Mouse (Mus musculus): ENCODE measurements around the gene Myh3. TPM values are rescaled to one million over a fixed set of nuclear protein-coding genes. Genes with fewer than 3 reads are reported as not detected.

The Myh3 gene
- polyA plus RNA-seq, 1 experiment from 2014 or later = 40.3 TPM

- Histone ChIP-seq H3K9me3 (replicated peaks; ENCODE audit: control insufficient read depth, low read length) (no peaks in the 10 kb centered on the region), H3K27ac (ENCODE audit: low read length) (peak overlapping the region; percentile 8; the same call in 1 of the 2 replicates), H3K4me3 (replicated peaks; ENCODE audit: low read length) (no peak overlapping the region), H3K4me2 (ENCODE audit: low read depth, low read length) (no peak overlapping the region), H3K36me3 (ENCODE audit: control insufficient read depth, insufficient read depth, low read length) (peaks cover 15% of the 10 kb centered on the region), H3K9ac (ENCODE audit: low read length) (no peak overlapping the region), H3K4me1 (ENCODE audit: control insufficient read depth, insufficient read depth, low read length) (no peaks in the 10 kb centered on the region), H3K27me3 (ENCODE audit: control insufficient read depth, insufficient read depth, low read length) (no peaks in the 10 kb centered on the region)
- ATAC-seq (ENCODE audit: insufficient read depth, low FRiP score) = peak; percentile 74; the same call in 1 of the 2 replicates
- 40% methylated on average over 6 of the region's 6 CpGs for WGBS
Measured at GRCm38 (mm10) chr11:67044959-67045358, 33.1 kb upstream of the Myh3 start.

- 82% methylated on average over 5 of the region's 5 CpGs for WGBS
- no peaks in the 10 kb centered on the region for H3K9me3 ChIP-seq (replicated peaks; ENCODE audit: control insufficient read depth, low read length)
Measured at GRCm38 (mm10) chr11:67047199-67047598, 30.9 kb upstream of the Myh3 start.

DNA sequence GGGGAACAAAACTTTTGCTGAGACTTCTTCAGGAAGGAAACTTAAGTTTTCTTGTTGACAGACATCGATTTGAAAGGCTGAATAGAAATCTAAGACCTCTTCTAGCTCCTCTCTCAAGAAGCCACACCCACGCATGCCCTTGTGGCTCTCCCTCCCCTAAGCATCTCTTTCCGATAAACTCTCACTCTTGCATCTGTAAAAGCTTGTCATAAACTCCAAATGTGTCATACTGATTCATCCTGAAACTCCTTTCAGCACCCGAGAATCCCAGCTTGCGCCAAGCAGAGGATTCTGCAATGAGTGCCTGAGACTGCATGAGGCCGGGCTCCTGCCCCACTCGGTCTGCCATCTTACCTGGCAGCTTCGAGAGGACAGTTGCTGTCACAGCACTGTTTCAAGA, 29.6 kb upstream of the Myh3 start:
- Histone ChIP-seq H3K4me1 (ENCODE audit: control insufficient read depth, insufficient read depth, low read length) (peaks cover 9% of the 10 kb centered on the region), H3K9me3 (replicated peaks; ENCODE audit: control insufficient read depth, low read length) (no peaks in the 10 kb centered on the region), H3K27me3 (ENCODE audit: control insufficient read depth, insufficient read depth, low read length) (no peaks in the 10 kb centered on the region), H3K27ac (ENCODE audit: low read length) (no peak overlapping the region), H3K9ac (ENCODE audit: low read length) (no peak overlapping the region), H3K36me3 (ENCODE audit: control insufficient read depth, insufficient read depth, low read length) (no peaks in the 10 kb centered on the region), H3K4me3 (replicated peaks; ENCODE audit: low read length) (no peak overlapping the region), H3K4me2 (ENCODE audit: low read depth, low read length) (no peak overlapping the region)
- WGBS = 82% methylated on average over 8 of the region's 8 CpGs
- no peak for ATAC-seq (ENCODE audit: insufficient read depth, low FRiP score)

More at GRCm38 (mm10) chr11:67047199-67047598, 30.9 kb upstream of the Myh3 start:
- H3K4me1 ChIP-seq (ENCODE audit: control insufficient read depth, insufficient read depth, low read length) = peaks cover 4% of the 10 kb centered on the region; the same call in 1 of the 2 replicates
- H3K36me3 ChIP-seq (ENCODE audit: control insufficient read depth, insufficient read depth, low read length) = no peaks in the 10 kb centered on the region
- no peak overlapping the region for H3K4me3 ChIP-seq (replicated peaks; ENCODE audit: low read length)
- H3K27ac ChIP-seq (ENCODE audit: low read length) = no peak overlapping the region
- no peak overlapping the region for H3K4me2 ChIP-seq (ENCODE audit: low read depth, low read length)
- H3K9ac ChIP-seq (ENCODE audit: low read length) = no peak overlapping the region
- no peak for ATAC-seq (ENCODE audit: insufficient read depth, low FRiP score)
- no peaks in the 10 kb centered on the region for H3K27me3 ChIP-seq (ENCODE audit: control insufficient read depth, insufficient read depth, low read length)

DNA sequence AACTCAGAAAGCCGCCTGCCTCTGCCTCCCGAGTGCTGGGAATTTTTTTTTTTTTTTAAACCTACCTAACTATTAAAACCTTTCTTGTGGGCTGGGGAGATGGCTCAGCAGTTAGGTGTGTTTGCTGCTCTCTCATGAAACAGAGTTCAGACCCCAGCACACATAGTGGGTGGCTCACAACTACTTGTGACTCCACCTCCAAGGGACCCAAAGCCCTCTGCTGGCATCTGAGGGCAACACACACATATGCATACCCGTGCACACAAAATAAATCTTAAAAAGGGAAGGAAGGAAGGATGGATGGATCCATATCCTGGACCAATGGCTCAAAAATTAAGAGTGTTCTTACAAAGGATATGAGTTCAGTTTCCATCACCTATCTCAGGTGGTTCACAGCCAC, 28.8 kb upstream of the Myh3 start:
- Histone ChIP-seq H3K4me2 (ENCODE audit: low read depth, low read length) (no peak overlapping the region), H3K4me3 (replicated peaks; ENCODE audit: low read length) (no peak overlapping the region), H3K9ac (ENCODE audit: low read length) (no peak overlapping the region), H3K27ac (ENCODE audit: low read length) (no peak overlapping the region), H3K27me3 (ENCODE audit: control insufficient read depth, insufficient read depth, low read length) (no peaks in the 10 kb centered on the region), H3K4me1 (ENCODE audit: control insufficient read depth, insufficient read depth, low read length) (peaks cover 13% of the 10 kb centered on the region), H3K36me3 (ENCODE audit: control insufficient read depth, insufficient read depth, low read length) (no peaks in the 10 kb centered on the region), H3K9me3 (replicated peaks; ENCODE audit: control insufficient read depth, low read length) (no peaks in the 10 kb centered on the region)
- WGBS = 90% methylated on average over 3 of the region's 3 CpGs
- no peak for ATAC-seq (ENCODE audit: insufficient read depth, low FRiP score)

GRCm38 (mm10) chr11:67051676-67052320, 26.3 kb upstream of the Myh3 start:
- H3K36me3 ChIP-seq (ENCODE audit: control insufficient read depth, insufficient read depth, low read length) = no peaks in the 10 kb centered on the region; the same call in 1 of the 2 replicates
- peaks cover 13% of the 10 kb centered on the region for H3K4me1 ChIP-seq (ENCODE audit: control insufficient read depth, insufficient read depth, low read length)
- H3K9me3 ChIP-seq (replicated peaks; ENCODE audit: control insufficient read depth, low read length) = no peaks in the 10 kb centered on the region
- peak overlapping the region; percentile 95 for H3K4me3 ChIP-seq (replicated peaks; ENCODE audit: low read length)
- peak overlapping the region; percentile 58 for H3K4me2 ChIP-seq (ENCODE audit: low read depth, low read length)
- peak overlapping the region; percentile 91 for H3K9ac ChIP-seq (ENCODE audit: low read length)
- 8% methylated on average over 16 of the region's 16 CpGs for WGBS
- H3K27ac ChIP-seq (ENCODE audit: low read length) = peak overlapping the region; percentile 86
- H3K27me3 ChIP-seq (ENCODE audit: control insufficient read depth, insufficient read depth, low read length) = no peaks in the 10 kb centered on the region
- ATAC-seq (ENCODE audit: insufficient read depth, low FRiP score) = no peak; the same call in 1 of the 2 replicates

DNA sequence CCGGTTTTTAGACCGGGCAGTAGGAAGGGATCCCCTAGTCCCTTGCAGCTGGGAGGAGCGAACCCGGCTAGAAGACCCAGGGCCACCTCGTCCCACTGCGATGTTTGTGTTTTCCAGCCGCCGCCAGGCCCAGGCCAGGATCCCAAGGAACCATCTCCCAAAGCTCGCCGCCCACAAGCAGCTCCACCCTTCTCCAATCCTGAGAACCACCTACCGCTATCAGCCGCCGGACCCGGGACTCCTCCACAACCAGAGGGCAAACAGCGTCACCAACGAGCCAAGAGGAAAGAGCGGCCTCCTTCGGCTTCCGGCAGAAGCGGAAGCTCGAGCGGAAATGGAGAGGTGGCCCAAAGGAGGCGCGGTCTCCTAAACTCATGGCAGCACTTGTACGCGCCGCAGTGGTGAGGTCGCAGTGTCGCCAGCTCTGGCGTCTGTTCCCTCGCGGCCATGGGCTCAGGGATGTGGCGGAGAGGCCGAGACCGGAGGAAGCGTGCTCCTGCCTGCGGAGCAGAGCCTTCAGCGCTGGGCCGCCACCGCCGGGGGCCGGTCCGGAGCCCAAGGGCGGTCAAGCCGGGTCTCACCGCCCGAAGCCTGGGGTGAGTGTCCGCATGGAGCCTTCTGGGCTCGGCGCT, 25.7 kb upstream of the Myh3 start, which contains the start of the genes Adprm and Sco1:
Gene Adprm, minus strand, starts transcription at position 274 of the 632 bp plus-strand sequence.
Gene Sco1, plus strand, starts transcription at position 350 of the 632 bp plus-strand sequence.
- Histone ChIP-seq H3K4me3 (replicated peaks; ENCODE audit: low read length) (peak within 1 kb of the TSS; percentile 95), H3K4me1 (ENCODE audit: control insufficient read depth, insufficient read depth, low read length) (peaks cover 13% of the 10 kb centered on the region), H3K9me3 (replicated peaks; ENCODE audit: control insufficient read depth, low read length) (no peaks in the 10 kb centered on the region), H3K4me2 (ENCODE audit: low read depth, low read length) (peak within 1 kb of the TSS; percentile 58), H3K27me3 (ENCODE audit: control insufficient read depth, insufficient read depth, low read length) (no peaks in the 10 kb centered on the region), H3K27ac (ENCODE audit: low read length) (peak within 1 kb of the TSS; percentile 86), H3K9ac (ENCODE audit: low read length) (peak within 1 kb of the TSS; percentile 91), H3K36me3 (ENCODE audit: control insufficient read depth, insufficient read depth, low read length) (no peaks in the 10 kb centered on the region; the same call in 1 of the 2 replicates)
- WGBS = under 1% methylated on average over 50 of the region's 50 CpGs
- peak; percentile 94 for ATAC-seq (ENCODE audit: insufficient read depth, low FRiP score)

- H3K4me3 ChIP-seq (replicated peaks; ENCODE audit: low read length) = no peak overlapping the region
- H3K9ac ChIP-seq (ENCODE audit: low read length) = no peak overlapping the region
- no peak for ATAC-seq (ENCODE audit: insufficient read depth, low FRiP score)
- no peaks in the 10 kb centered on the region; the same call in 1 of the 2 replicates for H3K36me3 ChIP-seq (ENCODE audit: control insufficient read depth, insufficient read depth, low read length)
- H3K4me2 ChIP-seq (ENCODE audit: low read depth, low read length) = no peak overlapping the region
- no peaks in the 10 kb centered on the region for H3K27me3 ChIP-seq (ENCODE audit: control insufficient read depth, insufficient read depth, low read length)
- no peaks in the 10 kb centered on the region for H3K9me3 ChIP-seq (replicated peaks; ENCODE audit: control insufficient read depth, low read length)
- 87% methylated on average over 8 of the region's 8 CpGs for WGBS
- H3K27ac ChIP-seq (ENCODE audit: low read length) = no peak overlapping the region
- peaks cover 13% of the 10 kb centered on the region for H3K4me1 ChIP-seq (ENCODE audit: control insufficient read depth, insufficient read depth, low read length)
Measured at GRCm38 (mm10) chr11:67054754-67055365, 23.2 kb upstream of the Myh3 start.

DNA sequence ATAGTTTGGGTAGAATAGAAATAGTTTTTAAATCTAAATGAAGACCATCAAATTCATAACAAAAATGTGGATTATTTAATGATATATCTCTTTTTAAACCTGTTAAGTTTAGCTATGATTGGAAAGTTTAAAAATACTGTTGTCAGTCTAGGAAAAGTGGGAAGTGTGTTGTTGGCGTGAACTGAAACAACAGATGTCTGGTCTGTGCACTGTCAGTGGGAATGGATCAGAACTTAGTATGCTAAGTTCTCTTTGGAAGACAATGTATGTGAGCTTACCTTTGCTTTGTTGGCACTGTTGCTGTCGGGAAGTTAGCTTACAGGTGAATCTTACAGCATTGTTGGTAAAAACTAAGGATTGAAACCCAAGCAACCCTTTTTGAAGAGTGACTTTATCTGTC, 16.8 kb upstream of the Myh3 start:
- Histone ChIP-seq H3K9ac (ENCODE audit: low read length) (no peak overlapping the region), H3K9me3 (replicated peaks; ENCODE audit: control insufficient read depth, low read length) (no peaks in the 10 kb centered on the region), H3K4me1 (ENCODE audit: control insufficient read depth, insufficient read depth, low read length) (no peaks in the 10 kb centered on the region), H3K27ac (ENCODE audit: low read length) (no peak overlapping the region), H3K36me3 (ENCODE audit: control insufficient read depth, insufficient read depth, low read length) (peaks cover 21% of the 10 kb centered on the region), H3K4me2 (ENCODE audit: low read depth, low read length) (no peak overlapping the region), H3K27me3 (ENCODE audit: control insufficient read depth, insufficient read depth, low read length) (no peaks in the 10 kb centered on the region), H3K4me3 (replicated peaks; ENCODE audit: low read length) (no peak overlapping the region)
- ATAC-seq (ENCODE audit: insufficient read depth, low FRiP score) = no peak
- WGBS = 95% methylated on average over 2 of the region's 2 CpGs

- Histone ChIP-seq H3K4me3 (replicated peaks; ENCODE audit: low read length) (no peak overlapping the region), H3K9ac (ENCODE audit: low read length) (no peak overlapping the region), H3K9me3 (replicated peaks; ENCODE audit: control insufficient read depth, low read length) (no peaks in the 10 kb centered on the region), H3K4me1 (ENCODE audit: control insufficient read depth, insufficient read depth, low read length) (no peaks in the 10 kb centered on the region), H3K4me2 (ENCODE audit: low read depth, low read length) (no peak overlapping the region), H3K27ac (ENCODE audit: low read length) (no peak overlapping the region), H3K27me3 (ENCODE audit: control insufficient read depth, insufficient read depth, low read length) (no peaks in the 10 kb centered on the region), H3K36me3 (ENCODE audit: control insufficient read depth, insufficient read depth, low read length) (peaks cover 21% of the 10 kb centered on the region)
- WGBS = 85% methylated on average over 3 of the region's 3 CpGs
- ATAC-seq (ENCODE audit: insufficient read depth, low FRiP score) = no peak
Measured at GRCm38 (mm10) chr11:67062726-67063125, 15.4 kb upstream of the Myh3 start.
